Mouse (Mus musculus) embryonic facial prominence, embryonic 14.5 days (tissue): ENCODE measurements around the gene Rabgap1l. TPM values are rescaled to one million over a fixed set of nuclear protein-coding genes. Genes with fewer than 3 reads are reported as not detected.
A peak's percentile ranks its signal among the peaks of the same experiment; 100 is the strongest.

Experiments used
- ATAC-seq: fragments of 200-750 bp; cut with Nextera tagmentation; 2 replicates; pipeline ENCODE4 v1.8.0; 2017; ENCODE audit warnings: low read depth, moderate number of reproducible peaks, moderate TSS enrichment
- DNase-seq: peaks from one replicate; pipeline ENCODE4 v3.0.0-alpha.2; 2015; ENCODE audit warnings: low spot score
- H3K27ac ChIP-seq: fragments of 300-500 bp; sonication (generic); replicated peaks from 2 replicates; pipeline ENCODE4 v1.5.1; 2014; ENCODE audit warnings: low read depth, mild to moderate bottlenecking, low read length, moderate library complexity
- H3K27me3 ChIP-seq: fragments of 300-500 bp; sonication (generic); replicated peaks from 2 replicates; pipeline ENCODE4 v1.6.1; 2014; ENCODE audit warnings: low read length; ENCODE audit not compliant: control insufficient read depth, insufficient read depth
- H3K36me3 ChIP-seq: fragments of 300-500 bp; sonication (generic); 2 replicates; pipeline ENCODE4 v1.6.1; 2014; ENCODE audit warnings: low read length, mixed read lengths; ENCODE audit not compliant: control insufficient read depth, insufficient read depth
- H3K4me1 ChIP-seq: fragments of 300-500 bp; sonication (generic); 2 replicates; pipeline ENCODE4 v1.6.1; 2014; ENCODE audit warnings: antibody characterized with exemption, low read length; ENCODE audit not compliant: control insufficient read depth, insufficient read depth
- H3K4me2 ChIP-seq: fragments of 300-500 bp; sonication (generic); 2 replicates; pipeline ENCODE4 v1.6.1; 2014; ENCODE audit warnings: low read depth, mild to moderate bottlenecking, low read length, moderate library complexity, mixed read lengths
- H3K4me3 ChIP-seq: fragments of 300-500 bp; sonication (generic); 2 replicates; pipeline ENCODE4 v1.5.1; 2014; ENCODE audit warnings: low read depth, mild to moderate bottlenecking, low read length
- H3K9ac ChIP-seq: fragments of 300-500 bp; sonication (generic); 2 replicates; pipeline ENCODE4 v1.6.1; 2014; ENCODE audit warnings: low read depth, mild to moderate bottlenecking, low read length, moderate library complexity, mixed read lengths
- H3K9me3 ChIP-seq: fragments of 300-500 bp; sonication (generic); 2 replicates; pipeline ENCODE4 v1.6.1; 2016; ENCODE audit warnings: low read length; ENCODE audit not compliant: control insufficient read depth
- WGBS: fragments of 180-500 bp; shearing (Covaris S2); extraction: QIAGEN DNeasy Blood & Tissue Kit; methylation state at CpG from one replicate; pipeline ENCODE4 v1.1.7; 2014; 5-methylcytosine and 5-hydroxymethylcytosine counted together
- polyA plus RNA-seq: library from polyadenylated mRNA; unstranded; fragments of >200 nt; fragmentation: Nextera tagmentation; extraction: Ambion mirVana; gene quantifications from 2 replicates; pipeline ENCODE4 v1.2.1, GENCODE M21; 2014

Rabgap1l gene
- polyA plus RNA-seq, 1 experiment from 2014 or later: 16.3 TPM

GRCm38 (mm10) chr1:160247473-160247872 is 545.5 kb downstream of the Rabgap1l start:
- no peak for ATAC-seq

GRCm38 (mm10) chr1:160246844-160247243 is 546.2 kb downstream of the Rabgap1l start:
- ATAC-seq (peak; percentile 76; the same call in 1 of the 2 replicates), DNase-seq (no peak)
- Histone ChIP-seq H3K4me1 (no peaks in the 10 kb centered on the region; the same call in 1 of the 2 replicates), H3K4me2 (no peak overlapping the region), H3K27ac (no peak overlapping the region), H3K36me3 (no peaks in the 10 kb centered on the region), H3K27me3 (no peaks in the 10 kb centered on the region), H3K9ac (no peak overlapping the region), H3K9me3 (no peaks in the 10 kb centered on the region), H3K4me3 (no peak overlapping the region)
- 62% methylated on average over 4 of the region's 4 CpGs for WGBS

More at GRCm38 (mm10) chr1:160247473-160247872, 545.5 kb downstream of the Rabgap1l start:
- H3K4me1 ChIP-seq: no peaks in the 10 kb centered on the region; the same call in 1 of the 2 replicates
- WGBS: 70% methylated on average over 9 of the region's 9 CpGs
- H3K27me3 ChIP-seq: no peaks in the 10 kb centered on the region
- H3K9me3 ChIP-seq: no peaks in the 10 kb centered on the region
- H3K4me2 ChIP-seq: no peak overlapping the region
- DNase-seq: no peak
- no peak overlapping the region for H3K27ac ChIP-seq
- no peak overlapping the region for H3K9ac ChIP-seq
- no peaks in the 10 kb centered on the region for H3K36me3 ChIP-seq
- no peak overlapping the region for H3K4me3 ChIP-seq

- Histone ChIP-seq H3K27ac (no peak overlapping the region), H3K4me2 (no peak overlapping the region), H3K9ac (no peak overlapping the region), H3K27me3 (no peaks in the 10 kb centered on the region), H3K4me1 (no peaks in the 10 kb centered on the region; the same call in 1 of the 2 replicates), H3K4me3 (no peak overlapping the region), H3K36me3 (no peaks in the 10 kb centered on the region), H3K9me3 (no peaks in the 10 kb centered on the region)
- DNase-seq (no peak), ATAC-seq (no peak)
- 72% methylated on average over 2 of the region's 2 CpGs for WGBS
Observed at GRCm38 (mm10) chr1:160245954-160246353, 547.1 kb downstream of the Rabgap1l start.

GRCm38 (mm10) chr1:160244689-160245088 is 548.3 kb downstream of the Rabgap1l start:
- no peak for ATAC-seq

GRCm38 (mm10) chr1:160240091-160240490 is 552.9 kb downstream of the Rabgap1l start:
- 98% methylated on average over 2 of the region's 2 CpGs for WGBS
- DNase-seq (no peak), ATAC-seq (no peak)
- Histone ChIP-seq H3K4me3 (no peak overlapping the region), H3K36me3 (no peaks in the 10 kb centered on the region), H3K9ac (no peak overlapping the region), H3K27ac (no peak overlapping the region), H3K4me1 (no peaks in the 10 kb centered on the region), H3K9me3 (no peaks in the 10 kb centered on the region), H3K27me3 (no peaks in the 10 kb centered on the region), H3K4me2 (no peak overlapping the region)

More at GRCm38 (mm10) chr1:160244689-160245088, 548.3 kb downstream of the Rabgap1l start:
- H3K9me3 ChIP-seq: no peaks in the 10 kb centered on the region
- H3K4me1 ChIP-seq: no peaks in the 10 kb centered on the region
- no peaks in the 10 kb centered on the region for H3K27me3 ChIP-seq
- no peak overlapping the region for H3K27ac ChIP-seq
- no peaks in the 10 kb centered on the region for H3K36me3 ChIP-seq
- H3K4me2 ChIP-seq: no peak overlapping the region
- H3K4me3 ChIP-seq: no peak overlapping the region
- WGBS: 87% methylated on average over 5 of the region's 5 CpGs
- no peak overlapping the region for H3K9ac ChIP-seq
- no peak for DNase-seq

- ATAC-seq: no peak
Observed at GRCm38 (mm10) chr1:160238852-160239443, 554.1 kb downstream of the Rabgap1l start.

GRCm38 (mm10) chr1:160237981-160238380 is 555.0 kb downstream of the Rabgap1l start:
- Histone ChIP-seq H3K27ac (no peak overlapping the region), H3K9me3 (no peaks in the 10 kb centered on the region), H3K4me1 (no peaks in the 10 kb centered on the region), H3K4me3 (no peak overlapping the region), H3K27me3 (no peaks in the 10 kb centered on the region), H3K36me3 (no peaks in the 10 kb centered on the region), H3K4me2 (no peak overlapping the region), H3K9ac (no peak overlapping the region)
- DNase-seq (no peak), ATAC-seq (no peak)
- 83% methylated on average over 2 of the region's 2 CpGs for WGBS

More at GRCm38 (mm10) chr1:160238852-160239443, 554.1 kb downstream of the Rabgap1l start:
- Histone ChIP-seq H3K36me3 (no peaks in the 10 kb centered on the region), H3K27ac (no peak overlapping the region), H3K4me2 (no peak overlapping the region), H3K9me3 (no peaks in the 10 kb centered on the region), H3K4me1 (no peaks in the 10 kb centered on the region), H3K4me3 (no peak overlapping the region), H3K9ac (no peak overlapping the region), H3K27me3 (no peaks in the 10 kb centered on the region)
- 86% methylated on average over 1 of the region's 1 CpGs for WGBS
- DNase-seq: no peak

- no peak for ATAC-seq
- peak; percentile 69 for DNase-seq
- no peak overlapping the region for H3K9ac ChIP-seq
- no peak overlapping the region for H3K27ac ChIP-seq
- H3K4me3 ChIP-seq: no peak overlapping the region
- no peaks in the 10 kb centered on the region for H3K27me3 ChIP-seq
- no peaks in the 10 kb centered on the region for H3K36me3 ChIP-seq
- H3K4me1 ChIP-seq: no peaks in the 10 kb centered on the region
- H3K9me3 ChIP-seq: no peaks in the 10 kb centered on the region
- no peak overlapping the region for H3K4me2 ChIP-seq
Observed at GRCm38 (mm10) chr1:160233921-160234320, 559.1 kb downstream of the Rabgap1l start.

- H3K36me3 ChIP-seq: no peaks in the 10 kb centered on the region
- WGBS: 79% methylated on average over 3 of the region's 3 CpGs
- no peak overlapping the region for H3K4me2 ChIP-seq
- no peak overlapping the region for H3K27ac ChIP-seq
- H3K4me3 ChIP-seq: no peak overlapping the region
- H3K9ac ChIP-seq: no peak overlapping the region
- no peaks in the 10 kb centered on the region for H3K4me1 ChIP-seq
- no peak for ATAC-seq
- no peaks in the 10 kb centered on the region for H3K9me3 ChIP-seq
- H3K27me3 ChIP-seq: no peaks in the 10 kb centered on the region
- DNase-seq: no peak
Observed at GRCm38 (mm10) chr1:160232113-160232512, 560.9 kb downstream of the Rabgap1l start.
